Mouse (Mus musculus): ENCODE measurements at regions not wholly inside any gene's neighbourhood (a gene's known extent, or its start where the extent isn't known, plus 50 kb on each side); places are given as distances from the start of the nearest gene placed in this dataset.
A peak's percentile ranks its signal among the peaks of the same experiment; 100 is the strongest.

DNA sequence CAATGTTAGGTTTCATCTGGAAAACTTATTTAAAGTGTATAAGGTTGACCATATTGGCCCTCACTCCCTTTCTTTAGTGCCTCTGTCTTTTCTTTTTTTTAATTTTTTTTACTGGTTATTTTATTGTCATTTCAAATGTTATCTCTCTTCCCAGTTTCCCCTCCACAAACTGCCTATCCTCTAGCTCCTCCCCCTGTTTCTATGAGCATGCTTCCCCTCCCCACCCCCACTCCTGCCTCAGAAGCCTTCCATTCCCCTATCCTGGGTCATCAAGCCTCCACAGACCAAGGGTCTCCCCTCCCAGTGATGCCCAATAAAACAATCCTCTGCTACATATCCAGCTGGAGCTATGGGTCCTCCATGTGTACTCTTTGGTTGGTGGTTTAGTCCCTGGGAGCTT is 2134.9 kb upstream of the Lrrc6 start:
- no peak for DNase-seq (ENCODE audit: low spot score)

GRCm38 (mm10) chr15:68626976-68627375 is 2126.3 kb upstream of the Lrrc6 start:
- DNase-seq (ENCODE audit: low spot score) = no peak

DNA sequence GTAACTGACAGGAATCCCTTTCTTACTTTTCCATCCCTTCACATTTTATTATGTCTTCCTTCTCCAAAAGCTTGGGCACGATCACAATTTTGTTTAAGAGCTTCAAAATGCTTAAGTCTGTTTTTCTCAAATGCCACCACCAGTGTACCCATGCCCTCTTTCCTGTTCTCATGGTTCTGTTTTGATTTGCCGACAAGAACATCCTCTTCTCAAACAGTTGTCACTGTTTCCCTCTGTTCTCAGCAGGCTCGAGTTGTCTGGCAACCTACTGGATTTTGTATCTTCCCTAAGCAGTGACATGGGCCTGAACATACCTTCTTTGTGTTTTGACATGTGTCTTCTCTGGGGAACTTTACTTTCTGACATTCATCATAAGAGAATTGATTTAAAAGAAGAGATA is 2124.1 kb upstream of the Lrrc6 start:
- DNase-seq (ENCODE audit: low spot score) = no peak

DNA sequence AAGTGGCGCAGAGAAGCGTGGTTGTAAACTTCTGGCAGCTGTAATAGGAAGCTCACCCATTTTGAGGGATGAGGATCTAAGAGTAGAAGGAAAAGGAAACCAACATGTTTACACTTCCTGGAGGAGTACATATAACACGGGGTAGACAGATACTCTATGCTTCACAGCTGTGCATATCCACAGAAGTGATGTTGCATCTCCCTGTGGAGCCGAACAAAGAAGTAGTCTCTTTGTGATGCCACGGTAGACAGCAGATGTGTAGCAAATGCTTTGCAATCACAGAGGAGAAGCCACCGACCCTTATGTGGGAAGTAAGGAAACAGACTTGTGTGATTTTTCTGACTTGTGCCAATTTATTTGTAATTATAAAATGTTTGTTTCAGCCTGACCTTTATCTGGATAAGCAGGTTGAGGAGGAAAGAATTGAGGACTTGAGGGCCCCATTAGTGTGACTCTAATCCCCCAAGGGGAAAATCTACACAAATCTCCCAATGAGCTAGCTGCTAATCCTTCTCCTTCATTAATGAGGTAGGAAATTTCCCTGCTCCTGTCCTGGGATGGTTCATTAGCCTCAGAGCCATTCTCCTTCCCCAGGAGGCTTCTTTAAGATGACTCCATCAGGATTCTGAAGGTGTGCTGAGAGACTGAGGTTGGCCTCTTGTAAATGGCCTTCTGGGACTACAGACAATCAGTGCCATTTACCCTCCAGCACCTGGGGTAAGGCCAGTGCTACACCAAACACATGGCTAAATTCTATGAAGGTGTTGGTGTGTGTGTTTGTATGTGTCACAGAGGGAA is 2119.9 kb upstream of the Lrrc6 start:
- no peak for DNase-seq (ENCODE audit: low spot score)

- DNase-seq (ENCODE audit: low spot score) = peak; percentile 66
Observed at GRCm38 (mm10) chr15:68606110-68606791, 2105.5 kb upstream of the Lrrc6 start.

- no peak for DNase-seq (ENCODE audit: low spot score)
Observed at GRCm38 (mm10) chr15:68605478-68605877, 2104.8 kb upstream of the Lrrc6 start.

DNA sequence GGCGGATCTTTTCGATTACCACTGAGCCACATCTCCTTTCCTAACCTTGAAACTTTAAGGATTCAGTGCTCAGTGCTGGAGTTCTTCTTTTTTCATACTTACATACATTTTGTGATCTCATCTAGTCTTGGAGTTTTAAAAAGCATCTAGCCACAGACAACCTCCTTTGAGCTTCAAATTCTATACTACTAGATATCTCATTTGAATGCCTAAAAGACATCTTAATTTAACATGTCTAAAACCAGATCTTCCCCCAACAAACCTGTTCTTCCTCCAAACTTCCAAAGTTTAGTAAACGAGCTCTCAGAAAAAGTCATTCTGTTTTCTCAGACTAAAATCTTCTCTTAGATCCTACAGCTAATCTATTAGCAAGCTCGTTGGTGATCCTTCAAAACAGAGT is 2081.5 kb upstream of the Lrrc6 start:
- no peak for DNase-seq (ENCODE audit: low spot score)

- no peak for DNase-seq (ENCODE audit: low spot score)
Observed at GRCm38 (mm10) chr15:68579486-68579885, 2078.8 kb upstream of the Lrrc6 start.

DNA sequence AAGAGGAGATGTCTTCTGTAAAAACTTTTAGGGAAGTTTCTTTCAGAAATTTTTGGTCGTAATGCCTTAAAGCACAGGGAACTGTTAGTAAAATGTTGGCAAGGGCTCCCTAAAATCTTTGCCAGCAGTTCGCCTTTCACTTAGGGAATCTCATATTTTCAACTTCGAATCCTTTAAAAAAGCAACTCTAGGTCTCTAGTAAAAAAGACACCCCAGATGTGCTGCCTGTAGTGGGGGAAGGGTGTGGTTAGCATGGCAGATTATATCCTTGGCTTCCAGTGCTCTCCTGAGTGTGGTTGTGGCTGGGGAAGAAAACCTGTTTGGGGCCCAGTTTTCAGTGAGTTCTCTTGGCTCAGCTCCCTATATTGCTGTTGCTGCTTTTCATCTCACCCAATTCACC is 2059.9 kb upstream of the Lrrc6 start:
- DNase-seq (ENCODE audit: low spot score) = no peak

GRCm38 (mm10) chr15:68556133-68556532 is 2055.4 kb upstream of the Lrrc6 start:
- no peak for DNase-seq (ENCODE audit: low spot score)

DNA sequence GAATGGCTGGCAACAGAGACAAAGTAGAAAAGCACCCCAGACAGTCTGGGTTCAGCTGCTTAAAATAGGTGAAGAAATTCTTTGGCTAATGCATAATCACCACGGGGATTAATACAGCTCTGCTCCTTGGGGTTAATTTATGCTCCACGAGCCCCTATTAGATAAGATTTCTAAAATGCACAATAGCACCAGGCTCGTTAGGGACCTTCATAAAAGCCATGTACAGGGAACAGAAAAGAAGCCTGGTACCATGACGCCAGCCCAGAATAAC is 2035.3 kb upstream of the Lrrc6 start:
- no peak for DNase-seq (ENCODE audit: low spot score)

- no peak for DNase-seq (ENCODE audit: low spot score)
Observed at GRCm38 (mm10) chr15:68535297-68536054, 2034.8 kb upstream of the Lrrc6 start.

DNA sequence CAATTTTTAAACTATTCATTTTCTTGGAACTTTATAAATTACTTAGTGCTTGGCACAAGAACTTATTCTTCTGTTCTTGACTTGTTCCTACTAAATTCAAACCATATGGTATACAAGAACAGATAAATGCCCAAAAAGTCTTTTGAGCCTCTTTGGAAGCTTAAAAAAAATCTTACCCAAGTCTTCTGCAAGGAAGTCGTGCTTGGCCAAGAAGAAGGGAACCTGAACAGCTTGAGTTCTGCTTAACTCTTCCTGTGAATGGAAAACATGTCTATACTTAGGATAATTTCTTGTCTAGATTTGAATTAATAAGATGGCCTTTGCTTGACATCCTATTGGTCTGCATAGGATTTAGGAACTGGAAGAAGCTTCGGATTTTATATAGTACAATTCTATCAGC is 2020.0 kb upstream of the Lrrc6 start:
- no peak for DNase-seq (ENCODE audit: low spot score)

- no peak for DNase-seq (ENCODE audit: low spot score)
Observed at GRCm38 (mm10) chr15:68512431-68512830, 2011.7 kb upstream of the Lrrc6 start.

GRCm38 (mm10) chr15:68508190-68508589 is 2007.5 kb upstream of the Lrrc6 start:
- DNase-seq (ENCODE audit: low spot score) = no peak

- no peak for DNase-seq (ENCODE audit: low spot score)
Observed at GRCm38 (mm10) chr15:68506093-68506492, 2005.4 kb upstream of the Lrrc6 start.

GRCm38 (mm10) chr15:68496438-68496837 is 1995.7 kb upstream of the Lrrc6 start:
- no peak for DNase-seq (ENCODE audit: low spot score)

DNA sequence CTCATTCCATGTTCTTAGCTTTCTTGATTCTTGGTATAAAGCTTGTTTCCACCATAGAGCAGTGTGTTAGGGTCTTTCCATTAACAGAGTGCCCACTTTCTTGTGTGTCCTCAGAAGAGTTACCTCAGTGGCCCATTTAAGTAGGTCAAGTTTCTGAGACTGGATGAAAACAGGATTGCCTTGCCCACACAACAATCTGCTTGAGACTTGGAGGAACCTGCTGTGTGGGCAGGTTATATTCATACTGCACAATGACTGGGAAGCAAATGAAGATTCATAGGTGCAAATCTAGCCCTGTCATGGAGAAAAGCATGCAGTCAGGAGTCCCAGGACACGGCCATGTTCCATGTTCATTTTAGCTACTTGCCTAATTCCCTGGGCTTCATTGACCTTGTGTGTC is 1984.1 kb upstream of the Lrrc6 start:
- no peak for DNase-seq (ENCODE audit: low spot score)

DNA sequence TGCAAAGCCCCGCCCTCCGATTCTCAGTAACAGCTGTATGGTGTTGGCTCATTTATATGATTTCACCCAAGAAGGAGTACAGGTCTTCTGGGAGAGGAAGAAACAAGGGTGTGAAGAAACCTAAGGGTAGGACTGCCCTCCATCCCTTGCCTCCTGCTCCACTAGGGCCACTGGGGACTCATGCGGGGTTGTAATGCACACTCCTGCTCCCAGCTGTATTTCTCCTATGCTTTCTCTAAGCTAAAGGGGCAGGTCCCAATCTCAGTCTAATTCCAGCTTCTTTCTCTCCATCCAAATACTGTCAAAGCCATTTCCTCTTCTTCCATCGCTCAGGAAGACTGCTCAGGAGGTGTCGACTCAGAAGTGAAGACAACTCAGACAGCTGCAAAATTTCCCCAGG is 1977.0 kb upstream of the Lrrc6 start:
- DNase-seq (ENCODE audit: low spot score) = no peak

DNA sequence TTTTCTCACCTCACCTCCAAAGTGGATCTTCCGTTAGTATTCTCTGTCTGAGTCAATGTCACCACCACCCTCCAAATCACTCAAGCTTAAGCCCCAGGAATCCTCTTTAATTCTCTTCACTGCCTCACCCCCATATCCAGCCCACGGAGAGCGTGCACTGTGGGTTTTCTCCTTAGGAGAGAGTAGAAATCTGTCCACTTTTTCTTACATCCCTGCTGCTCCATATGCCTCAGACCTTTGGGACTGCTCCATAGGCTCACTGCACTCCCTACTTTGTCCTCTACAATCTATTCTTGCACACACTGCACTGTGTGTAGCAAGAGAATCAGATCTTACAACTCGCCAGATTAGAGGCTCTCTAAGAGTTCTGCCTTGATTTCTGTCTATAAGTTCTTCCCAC is 1971.2 kb upstream of the Lrrc6 start:
- no peak for DNase-seq (ENCODE audit: low spot score)

- DNase-seq (ENCODE audit: low spot score) = no peak
Observed at GRCm38 (mm10) chr15:68462851-68463250, 1962.1 kb upstream of the Lrrc6 start.

GRCm38 (mm10) chr15:68457239-68457638 is 1956.5 kb upstream of the Lrrc6 start:
- DNase-seq (ENCODE audit: low spot score) = no peak

- no peak for DNase-seq (ENCODE audit: low spot score)
Observed at GRCm38 (mm10) chr15:68451971-68452370, 1951.3 kb upstream of the Lrrc6 start.

Data from lung, postnatal 25 days (tissue).